Mouse (Mus musculus): ENCODE measurements around the gene Ntrk3.

Ntrk3 gene

DNA sequence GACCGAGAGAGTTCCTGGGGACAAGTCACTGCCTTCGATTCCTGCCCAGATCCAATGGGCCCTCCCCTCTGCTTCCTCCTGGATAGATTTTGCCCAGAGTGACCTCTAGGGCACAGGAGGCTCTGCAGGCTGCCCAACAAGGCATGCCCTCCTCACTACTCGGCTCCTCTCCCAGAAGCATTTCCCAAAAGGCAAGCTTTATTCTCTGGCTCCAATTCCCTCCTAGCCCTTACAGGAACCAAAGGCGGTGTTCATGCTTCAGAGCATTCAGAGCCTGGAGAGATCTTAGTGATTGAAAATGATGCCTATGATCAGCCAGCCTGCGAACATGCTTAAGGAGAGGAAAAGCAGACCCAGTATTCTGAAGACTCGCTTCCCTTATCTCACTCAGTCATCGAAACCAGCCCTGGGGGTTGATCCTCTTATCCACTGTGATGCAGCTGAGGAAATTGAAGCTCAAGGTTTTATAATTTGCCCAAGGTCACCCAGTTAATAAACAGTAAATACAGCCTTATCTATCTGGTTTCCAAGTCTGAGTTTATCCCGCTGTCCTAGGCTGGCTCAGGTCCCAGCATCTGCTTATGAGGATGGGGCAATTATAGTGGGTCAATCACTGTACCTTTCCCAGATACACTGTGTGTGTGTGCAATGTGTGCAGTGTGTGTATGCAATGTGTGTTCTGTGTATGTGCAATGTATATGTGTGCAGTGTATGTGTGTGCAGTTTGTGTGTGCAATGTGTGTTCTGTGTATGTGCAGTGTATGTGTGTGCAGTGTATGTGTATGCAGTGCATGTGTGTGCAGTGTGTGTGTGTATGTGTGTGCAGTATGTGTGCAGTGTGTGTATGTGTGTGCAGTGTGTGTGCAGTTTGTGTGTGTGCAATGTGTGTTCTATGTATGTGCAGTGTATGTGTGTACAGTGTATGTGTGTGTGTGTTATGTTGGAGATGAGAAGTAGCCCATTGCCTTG, 376.2 kb downstream of the Ntrk3 start:
- no peak for DNase-seq (ENCODE audit: low spot score in 2 of 2)

DNA sequence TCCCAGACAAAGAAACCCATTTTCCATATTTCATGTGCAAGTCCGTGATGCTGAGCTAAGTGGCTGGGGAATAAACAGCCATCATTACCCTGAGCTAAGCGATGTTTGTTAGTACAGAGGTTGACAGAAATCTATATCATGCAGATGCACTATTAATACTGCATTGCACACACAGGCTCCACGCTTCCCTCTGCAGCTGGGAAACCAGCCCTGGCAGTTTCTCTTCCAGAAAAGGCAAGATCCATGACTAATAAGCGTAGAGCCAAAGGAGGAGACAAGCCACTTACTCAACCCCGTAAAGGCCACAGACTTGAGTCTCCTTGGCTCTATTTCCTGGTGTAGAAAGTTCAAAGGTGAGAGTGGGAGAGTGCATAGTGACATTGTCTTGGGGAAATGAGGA, 390.3 kb downstream of the Ntrk3 start:
- no peak for DNase-seq (ENCODE audit: low spot score in 2 of 2)

DNA sequence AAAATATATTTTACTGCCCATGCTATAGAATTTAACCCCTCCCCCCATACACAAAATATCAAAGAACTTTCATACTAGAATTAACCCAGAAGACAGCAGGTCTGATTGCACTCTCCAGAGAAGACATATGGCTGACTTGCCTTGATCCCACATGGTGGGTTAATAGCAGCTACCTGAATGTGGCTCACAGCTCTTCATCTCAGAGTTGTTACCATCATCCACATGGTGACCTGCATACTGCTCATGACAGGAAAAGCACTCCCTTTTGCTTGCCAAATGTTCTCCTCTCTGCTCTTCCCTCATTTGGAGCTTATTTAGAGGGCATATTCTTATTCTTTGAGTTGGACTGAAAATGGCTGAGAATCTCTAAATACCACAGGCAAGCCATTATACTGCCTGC, 404.4 kb downstream of the Ntrk3 start:
- DNase-seq (ENCODE audit: low spot score in 2 of 2) = no peak

DNA sequence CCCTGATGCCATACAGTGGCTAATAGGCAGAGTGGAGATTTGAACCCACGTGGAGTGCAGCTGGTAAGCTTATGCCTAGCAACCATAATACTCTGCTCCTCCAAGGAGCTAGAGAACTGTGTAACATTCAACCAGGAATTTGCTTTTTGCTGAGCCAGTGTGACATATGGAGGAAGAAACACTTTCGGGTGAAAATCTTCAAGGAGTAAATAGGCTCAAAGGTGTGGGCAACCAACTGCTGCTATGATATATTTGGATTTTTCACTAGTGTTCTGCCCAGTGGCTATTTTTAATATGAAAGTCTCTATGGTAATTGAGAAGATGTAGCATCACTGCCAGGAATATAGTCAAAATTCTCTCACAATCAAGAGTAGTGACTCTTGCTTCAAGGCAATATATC, 409.5 kb downstream of the Ntrk3 start:
- DNase-seq (ENCODE audit: low spot score in 2 of 2) = peak; percentile 59 to 70

DNA sequence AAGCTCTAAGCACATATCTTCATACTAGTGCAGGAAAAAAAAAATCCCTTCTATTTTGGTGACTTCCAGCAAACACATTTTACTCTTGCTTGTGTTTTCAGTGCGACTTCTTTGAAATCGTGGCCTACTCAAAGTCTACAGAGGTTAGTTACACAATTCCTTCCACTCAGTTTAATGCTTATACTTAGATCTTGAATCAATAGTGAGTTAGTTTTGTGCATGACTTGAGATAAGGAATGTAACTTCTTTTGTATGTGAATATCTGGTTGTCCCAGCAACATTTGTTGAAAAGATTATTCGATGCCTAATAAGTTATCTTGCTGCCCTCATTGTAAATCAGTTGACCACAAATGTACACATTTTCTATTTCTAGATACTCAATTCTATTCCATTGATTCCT, 411.6 kb downstream of the Ntrk3 start:
- no peak for DNase-seq (ENCODE audit: low spot score in 2 of 2)

DNA sequence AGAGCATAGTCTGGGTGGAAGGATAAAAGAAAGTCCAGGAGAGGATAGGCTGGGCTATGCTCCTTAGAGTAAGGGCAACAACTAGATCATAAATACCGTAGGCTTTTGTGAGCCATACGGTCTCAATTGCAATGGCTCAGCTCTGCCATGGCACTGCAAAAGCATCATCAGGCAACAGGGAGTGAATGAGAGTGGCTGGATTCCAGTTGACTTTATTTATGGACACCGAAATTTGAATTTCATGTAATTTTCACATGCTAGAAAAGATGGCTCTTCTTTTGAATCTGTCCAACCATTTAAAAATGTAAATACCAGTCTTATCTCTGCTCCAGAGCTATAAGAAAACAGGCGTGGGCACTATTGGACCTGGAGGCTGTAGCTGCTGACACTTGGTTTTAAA, 419.2 kb downstream of the Ntrk3 start:
- no peak for DNase-seq (ENCODE audit: low spot score in 2 of 2)

DNA sequence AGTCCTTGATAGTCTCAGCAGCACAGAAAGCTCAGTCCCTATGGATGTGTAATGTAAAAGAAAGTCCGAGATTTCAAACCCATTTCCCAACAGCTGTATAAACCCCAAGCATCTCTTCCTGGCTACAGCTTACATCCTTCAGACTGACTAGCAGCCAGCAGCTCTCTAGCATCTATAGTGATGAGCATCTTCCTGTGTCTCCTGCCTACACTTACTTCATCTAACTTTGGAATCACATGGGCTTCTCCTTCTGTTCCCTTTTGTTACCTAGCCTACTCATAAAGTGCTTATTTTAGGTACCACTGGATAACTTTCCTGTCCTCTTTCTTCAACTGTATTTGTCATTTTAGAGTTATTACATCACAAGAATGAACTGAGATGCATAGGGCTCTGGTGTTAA, 432.0 kb downstream of the Ntrk3 start:
- DNase-seq (ENCODE audit: low spot score in 2 of 2) = peak in 1 of 2 experiments; percentile 68

DNA sequence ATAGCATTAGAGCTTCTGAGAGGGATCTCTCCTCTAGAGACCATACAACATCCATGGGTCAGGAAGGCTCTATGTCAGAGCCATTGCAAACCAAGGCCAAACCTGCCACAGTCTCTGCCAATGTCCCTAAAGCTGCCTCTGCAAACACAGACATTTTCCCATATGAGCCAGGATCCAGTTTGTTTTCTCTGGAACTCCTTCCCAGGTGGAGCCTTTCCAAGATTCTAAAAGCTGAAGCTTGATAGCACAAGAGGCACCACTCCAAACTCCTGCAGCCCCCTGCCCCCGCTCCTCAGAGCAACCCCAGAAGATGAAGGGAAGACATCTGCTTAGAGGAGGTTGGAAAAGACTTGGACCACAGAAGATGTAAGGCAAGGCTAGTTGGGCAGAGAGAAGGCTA, 432.8 kb downstream of the Ntrk3 start:
- DNase-seq (ENCODE audit: low spot score in 2 of 2) = no peak

DNA sequence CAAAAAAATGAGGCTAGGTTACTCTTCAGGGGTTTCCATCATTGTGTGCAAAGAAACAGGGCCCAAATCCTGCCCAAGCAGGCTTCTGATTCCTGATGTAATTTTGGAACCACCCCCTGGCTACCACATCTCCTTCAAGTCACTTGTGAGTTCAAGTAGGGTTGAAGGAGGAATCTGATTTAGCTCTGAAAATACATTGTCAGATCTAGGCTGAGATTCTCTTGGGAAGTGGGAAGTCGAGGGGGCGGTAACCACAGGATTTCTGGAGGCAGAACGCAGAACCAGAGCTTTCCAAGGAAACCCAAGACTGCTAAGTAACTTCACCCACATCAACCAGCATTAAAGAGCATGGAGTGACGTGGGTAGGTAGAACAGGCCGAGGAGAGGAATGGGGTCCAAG, 440.5 kb downstream of the Ntrk3 start:
- DNase-seq (ENCODE audit: low spot score in 2 of 2) = peak; percentile 67 to 71

DNA sequence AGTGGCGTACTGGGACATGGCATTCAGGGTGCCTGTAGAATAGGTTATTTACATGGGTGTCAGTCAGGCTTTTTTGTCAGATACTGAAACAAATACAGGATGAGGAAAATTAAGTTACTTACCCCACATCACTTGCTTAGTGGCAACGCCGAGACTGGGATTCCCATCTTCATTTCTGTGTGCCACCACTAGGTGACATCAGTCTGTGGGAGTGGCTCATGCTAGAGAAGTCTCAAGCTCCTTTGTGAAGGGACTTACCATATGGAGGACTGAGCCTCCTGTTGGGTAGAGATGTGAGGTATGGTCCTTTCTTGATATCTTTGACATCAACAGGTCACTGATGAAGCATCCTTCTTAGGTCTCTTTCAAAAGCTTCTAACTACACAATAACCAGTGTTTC, 443.5 kb downstream of the Ntrk3 start:
- no peak for DNase-seq (ENCODE audit: low spot score in 2 of 2)

DNA sequence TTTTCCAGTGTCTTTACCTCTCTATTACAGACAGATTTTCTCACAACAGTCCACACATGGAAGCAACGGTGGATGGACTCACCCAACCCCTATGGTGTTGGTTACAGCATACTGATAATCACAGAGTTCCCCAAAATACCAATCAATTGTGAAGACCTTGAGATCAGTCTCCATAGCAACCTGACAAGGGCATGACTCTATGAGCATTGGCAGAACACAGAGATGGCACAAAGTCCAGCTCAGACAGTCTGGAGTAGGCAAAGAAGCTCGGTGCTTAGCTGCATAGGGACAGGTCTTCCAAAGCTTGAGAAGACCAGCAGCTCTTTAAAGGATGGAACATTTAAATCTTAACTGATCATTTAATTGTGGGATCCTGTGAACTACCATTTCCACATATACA, 447.6 kb downstream of the Ntrk3 start:
- no peak for DNase-seq (ENCODE audit: low spot score in 2 of 2)

DNA sequence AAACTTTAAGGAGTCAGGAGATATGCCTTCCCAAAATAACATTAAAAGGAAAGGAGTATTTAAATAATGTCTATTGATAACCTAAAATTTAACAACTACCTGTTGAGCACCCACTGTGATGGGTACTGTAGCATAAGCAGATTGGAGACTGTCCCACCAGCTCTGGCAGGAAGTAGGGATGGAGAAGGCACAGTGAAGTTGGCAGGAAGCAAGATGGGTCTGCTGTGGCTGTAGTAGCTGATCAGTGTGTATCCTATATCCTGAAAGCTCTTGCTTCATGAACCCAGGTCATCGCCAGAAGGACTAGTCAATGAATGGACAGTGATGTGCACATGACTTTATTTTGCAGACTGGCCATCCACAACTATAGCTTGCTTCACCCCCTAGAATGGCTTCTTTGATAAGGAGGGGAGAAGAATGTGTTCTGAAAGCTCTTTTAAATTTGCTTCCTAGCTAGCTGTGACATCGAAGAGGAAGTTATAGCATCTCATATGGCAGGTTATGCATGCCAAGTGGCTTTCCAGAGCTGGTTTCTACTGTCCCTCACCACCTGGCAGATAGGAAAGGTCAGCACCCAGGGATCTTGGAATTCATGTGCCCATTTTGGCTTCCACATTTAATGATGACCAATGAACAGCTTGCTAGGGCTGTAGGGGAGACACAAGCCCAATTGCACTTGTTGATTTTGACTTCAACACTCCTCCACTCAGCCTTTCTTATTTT, 451.1 kb downstream of the Ntrk3 start:
- no peak for DNase-seq (ENCODE audit: low spot score in 2 of 2)

DNA sequence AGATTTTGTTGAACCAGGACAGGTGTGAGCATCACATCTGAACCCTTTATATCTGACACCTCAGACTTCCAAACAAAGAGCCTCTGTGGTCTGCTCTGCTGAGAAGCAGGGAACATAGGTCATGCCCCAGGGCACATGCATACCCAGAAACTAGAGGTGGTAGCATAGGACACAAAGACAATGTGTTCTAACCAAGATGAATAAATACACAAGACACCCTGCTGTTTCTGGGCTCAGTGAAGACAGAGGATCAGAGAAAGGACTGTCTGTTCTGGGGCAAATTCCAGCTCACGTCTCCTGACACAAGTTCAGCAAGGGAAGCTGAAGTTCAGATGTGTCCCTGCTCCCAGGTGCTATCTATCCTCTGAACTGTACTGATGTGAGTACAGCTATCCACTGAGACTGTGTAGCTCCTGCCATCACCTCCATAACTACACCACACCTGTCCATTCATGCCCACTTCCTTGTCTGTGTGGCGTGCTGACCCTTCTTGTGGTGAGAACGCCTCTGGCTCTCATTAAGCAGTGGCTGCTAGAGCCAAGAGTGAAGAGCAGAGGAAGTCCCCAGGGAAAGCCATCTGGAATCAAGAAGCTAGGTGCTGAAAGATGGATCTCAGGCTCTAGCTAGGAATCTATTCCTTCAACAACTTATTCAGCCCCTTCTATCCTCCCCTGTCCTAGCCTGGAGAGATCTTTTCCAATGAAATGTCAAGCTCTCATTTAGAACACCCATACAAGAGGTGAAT, 468.1 kb downstream of the Ntrk3 start:
- DNase-seq (ENCODE audit: low spot score in 2 of 2) = no peak

DNA sequence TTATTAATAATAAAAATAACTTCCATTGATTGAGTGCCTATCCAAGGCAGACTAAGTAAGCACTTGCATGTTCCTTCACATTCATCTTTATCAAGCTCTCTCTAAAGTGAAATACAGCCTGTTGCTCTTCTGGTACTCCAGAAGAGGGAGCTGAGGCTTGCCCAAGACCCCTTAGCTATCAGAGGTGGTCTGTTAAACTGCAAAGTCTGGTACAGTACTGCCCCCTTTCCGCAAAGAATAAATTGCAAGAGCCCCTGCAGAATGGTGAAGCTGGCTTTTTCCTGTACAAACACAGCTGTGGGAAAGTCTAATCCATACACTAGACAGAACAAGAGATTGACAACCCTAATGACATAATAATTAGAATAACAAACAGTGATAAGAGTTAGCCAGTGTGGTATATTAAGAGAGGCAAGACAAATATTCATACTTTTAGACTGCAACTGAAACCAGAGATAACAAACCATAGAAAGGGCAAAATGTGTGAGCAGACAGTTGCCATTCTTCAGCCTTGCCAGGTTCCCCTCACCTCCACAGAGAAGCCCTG, 470.3 kb downstream of the Ntrk3 start:
- no peak for DNase-seq (ENCODE audit: low spot score in 2 of 2)

DNA sequence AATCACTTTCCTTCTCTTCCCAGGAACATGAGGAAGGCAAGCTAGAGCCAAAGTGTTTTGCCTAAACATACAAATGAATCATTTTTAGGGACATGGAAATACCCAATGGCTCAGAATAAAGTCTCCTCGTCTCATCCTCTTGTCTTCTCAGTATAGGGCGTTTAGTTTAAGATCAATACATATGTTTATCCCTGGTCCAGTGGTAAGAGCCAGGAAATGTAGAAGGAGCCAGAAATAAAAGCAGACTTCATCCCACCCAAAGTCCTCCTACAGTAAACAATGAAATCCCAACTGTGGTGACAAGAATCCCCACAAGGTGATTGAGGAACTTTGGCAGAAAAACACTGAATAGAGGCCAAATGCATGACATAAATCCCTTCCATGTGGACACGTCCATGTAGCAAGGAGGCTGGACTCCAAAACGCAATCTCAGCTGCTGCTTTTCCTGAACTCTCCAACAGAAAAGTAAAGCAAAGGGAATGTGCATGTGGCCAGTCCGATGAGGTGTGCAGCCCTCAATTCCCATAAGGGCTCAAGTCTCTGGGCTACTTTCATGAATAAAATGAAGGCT, 473.3 kb downstream of the Ntrk3 start:
- DNase-seq (ENCODE audit: low spot score in 2 of 2) = no peak

DNA sequence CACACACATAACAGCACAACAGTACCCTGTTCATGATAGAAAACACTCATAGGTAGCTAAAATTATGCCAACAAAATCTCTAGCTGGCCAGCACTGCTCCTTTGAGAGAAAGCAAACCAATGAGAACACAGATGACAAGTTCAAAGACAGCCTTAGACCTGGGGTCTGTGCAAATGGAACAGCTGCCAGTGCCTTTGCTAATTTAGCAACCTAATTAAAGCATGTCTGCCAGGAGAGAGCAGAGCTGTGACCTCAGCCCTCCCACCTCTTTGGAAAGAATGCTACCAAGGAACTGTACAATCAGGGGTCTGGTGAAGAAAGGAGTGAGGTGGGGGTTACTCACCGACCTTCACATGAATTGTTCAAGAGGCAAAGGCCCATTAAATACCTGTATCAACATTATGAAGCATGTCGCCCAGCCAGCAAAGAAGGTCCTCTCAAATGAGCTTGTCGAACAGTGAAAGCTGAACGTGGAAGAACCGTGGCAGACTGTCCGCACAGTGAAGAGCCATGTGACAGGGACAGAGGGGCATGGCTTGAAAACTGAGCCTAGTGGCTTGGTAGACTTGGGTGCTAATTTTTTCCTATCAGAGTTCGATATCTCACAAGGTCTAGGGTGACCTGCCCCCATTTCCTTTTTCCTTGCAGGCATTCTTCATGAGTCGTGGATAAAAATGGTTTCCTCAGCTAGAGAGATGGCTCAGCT, 476.2 kb downstream of the Ntrk3 start:
- DNase-seq (ENCODE audit: low spot score in 2 of 2) = no peak

DNA sequence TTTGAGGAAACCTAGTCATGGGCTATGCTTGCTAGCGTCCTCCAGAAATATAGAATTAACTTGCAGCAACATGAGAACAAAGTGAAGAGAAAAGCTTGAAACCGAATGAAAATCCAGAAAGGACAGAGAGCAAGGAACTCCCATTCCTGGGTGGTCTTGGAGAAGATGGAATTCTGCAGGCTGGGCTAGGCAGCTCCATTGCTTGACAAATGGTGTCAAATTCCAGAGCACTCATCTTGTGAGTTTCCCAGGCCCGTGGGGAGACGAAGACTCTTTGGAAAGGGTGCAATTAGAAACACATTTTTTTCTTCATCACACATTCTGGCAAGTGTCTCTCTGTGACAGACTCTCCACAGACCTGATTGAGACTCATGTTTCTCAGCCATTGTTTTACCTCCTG, 479.7 kb downstream of the Ntrk3 start:
- no peak for DNase-seq (ENCODE audit: low spot score in 2 of 2)

DNA sequence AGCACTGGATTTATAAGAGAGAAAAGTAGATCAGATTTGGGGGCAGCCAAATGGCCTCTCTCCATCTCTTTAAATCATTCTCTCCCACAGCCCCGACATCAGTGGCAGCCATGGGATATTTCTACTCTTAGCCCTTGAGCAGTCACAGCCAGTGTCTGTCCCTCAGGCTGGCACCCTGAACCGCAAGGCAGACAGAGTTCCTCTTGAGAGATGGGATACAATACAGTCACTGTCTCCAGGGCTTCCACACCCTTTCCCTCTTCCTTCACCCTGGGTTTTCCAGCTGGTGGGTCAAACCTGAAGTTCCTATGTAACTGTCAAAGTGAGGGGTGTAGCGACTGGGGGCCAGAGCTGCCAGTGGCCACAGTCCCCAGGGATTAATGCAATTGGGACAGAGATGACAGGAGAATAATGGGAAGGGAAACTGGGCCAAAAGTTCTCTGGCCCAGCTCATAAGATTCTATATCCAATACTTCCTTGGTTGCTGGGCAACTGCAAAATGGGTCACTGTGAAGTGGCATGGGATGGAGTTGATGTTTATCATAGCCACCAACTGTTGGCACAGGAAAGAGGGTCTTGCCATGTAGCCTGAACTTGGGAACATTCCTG, 483.9 kb downstream of the Ntrk3 start:
- DNase-seq (ENCODE audit: low spot score in 2 of 2) = no peak

DNA sequence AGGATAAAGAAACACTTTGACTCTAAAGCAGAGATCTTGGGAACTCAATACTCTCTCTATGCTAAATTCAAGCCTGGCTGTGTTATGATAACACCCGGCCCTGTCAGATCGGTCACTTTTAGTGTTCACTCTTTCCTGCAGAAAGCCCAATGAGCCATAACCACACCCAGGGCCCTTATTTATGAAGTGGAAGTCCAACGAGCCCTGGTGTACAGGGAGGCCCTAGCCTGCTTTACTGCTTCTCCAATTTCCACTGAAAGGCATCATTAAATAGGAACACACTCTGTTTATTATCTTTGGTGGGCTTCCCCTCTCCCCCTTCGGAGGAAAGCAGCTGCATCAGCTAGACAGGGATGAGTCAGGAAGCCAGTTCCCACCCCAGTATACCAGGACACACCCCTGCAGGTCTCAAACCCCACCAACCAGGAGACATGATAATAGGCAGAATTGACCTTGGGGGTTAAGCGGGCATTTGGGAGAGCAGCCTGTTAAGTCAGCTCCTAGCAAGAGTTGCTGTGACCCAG, 489.6 kb downstream of the Ntrk3 start:
- DNase-seq (ENCODE audit: low spot score in 2 of 2) = no peak

DNA sequence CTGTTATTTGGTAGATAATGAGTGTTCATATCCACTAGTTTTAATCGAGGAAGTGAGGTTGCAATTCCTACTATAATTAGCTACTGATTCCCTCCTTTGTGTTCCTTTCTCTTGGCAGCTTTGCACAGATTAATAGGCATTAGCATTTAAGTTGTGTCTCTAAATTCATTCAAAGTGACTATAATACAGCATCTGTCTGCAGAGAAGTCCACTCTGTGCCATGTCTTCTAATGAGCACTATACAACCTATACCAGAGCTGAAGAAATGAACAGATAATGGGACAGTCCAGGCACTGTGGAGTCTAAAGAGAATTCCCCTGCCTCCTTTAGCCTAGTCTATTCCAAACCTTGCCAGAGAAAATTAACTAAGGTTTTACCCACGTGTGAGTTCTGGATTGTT, 498.8 kb downstream of the Ntrk3 start:
- no peak for DNase-seq (ENCODE audit: low spot score in 2 of 2)
